Mouse (Mus musculus) brain, adult 2 months (tissue): ENCODE measurements at regions not wholly inside any gene's neighbourhood (a gene's known extent, or its start where the extent isn't known, plus 50 kb on each side); places are given as distances from the start of the nearest gene placed in this dataset.
A peak's percentile ranks its signal among the peaks of the same experiment; 100 is the strongest.

ENCODE experiments used
- DNase-seq: peaks from one replicate; pipeline ENCODE4 v3.0.0; 2011; ENCODE audit warnings: low read depth, low spot score

DNA sequence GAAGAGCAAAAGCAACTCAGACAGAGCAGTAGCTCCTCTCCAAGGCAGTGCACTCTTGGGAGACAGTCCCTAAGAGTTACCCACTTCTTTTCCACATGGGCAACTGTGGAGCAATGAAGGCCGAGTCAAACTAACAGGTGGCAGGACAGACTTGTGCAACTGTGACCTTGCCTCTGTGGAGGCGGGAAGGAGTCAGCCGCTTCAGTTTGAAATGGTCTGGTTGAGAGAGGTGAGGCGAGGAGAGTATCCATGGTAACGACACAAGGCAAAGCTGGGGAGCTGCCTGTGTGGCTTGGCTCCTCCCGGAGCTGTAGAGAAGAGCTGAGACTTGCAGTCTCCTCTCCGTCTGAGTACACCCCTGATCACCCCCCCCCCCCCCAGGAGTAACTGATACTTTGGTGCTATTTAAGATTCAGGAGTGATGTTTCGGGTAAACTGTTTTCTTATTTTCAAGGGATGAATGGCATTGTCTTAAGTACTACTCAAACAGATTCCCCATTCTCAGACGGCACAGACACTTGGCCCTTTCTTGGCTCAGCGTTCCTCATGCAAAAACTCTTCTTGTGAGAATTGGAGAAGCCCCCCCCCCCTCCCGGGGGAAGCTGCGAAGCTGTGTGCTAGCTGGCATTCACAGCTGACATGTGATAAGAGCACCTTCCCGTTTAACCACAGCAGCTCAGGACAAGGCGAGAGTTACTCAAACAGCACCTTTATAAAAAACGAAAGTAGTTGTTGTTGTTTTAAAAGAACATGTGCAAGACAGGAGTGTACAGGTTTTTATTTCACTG, 54.9 kb upstream of the Chst1 start:
- peak; percentile 75 for DNase-seq

DNA sequence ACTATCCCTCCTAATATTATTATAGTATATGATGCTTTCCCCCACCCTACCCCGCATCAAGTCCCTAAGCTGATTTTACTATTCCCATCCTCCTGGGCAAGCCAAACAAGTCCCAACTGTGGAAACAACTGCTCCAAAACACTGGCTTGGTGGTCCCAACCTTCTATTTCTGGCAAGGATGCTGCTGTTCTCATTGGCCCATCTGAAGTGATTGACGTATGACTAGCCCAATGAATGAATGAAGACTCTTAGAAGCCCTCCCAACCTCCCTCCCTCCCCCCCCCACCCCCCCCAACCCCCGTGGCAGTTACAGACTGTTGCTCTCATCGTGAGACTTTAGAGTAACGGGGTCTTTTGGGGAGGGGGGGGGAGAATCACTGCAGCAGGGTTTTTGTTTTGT, 58.7 kb upstream of the Chst1 start:
- DNase-seq = no peak

DNA sequence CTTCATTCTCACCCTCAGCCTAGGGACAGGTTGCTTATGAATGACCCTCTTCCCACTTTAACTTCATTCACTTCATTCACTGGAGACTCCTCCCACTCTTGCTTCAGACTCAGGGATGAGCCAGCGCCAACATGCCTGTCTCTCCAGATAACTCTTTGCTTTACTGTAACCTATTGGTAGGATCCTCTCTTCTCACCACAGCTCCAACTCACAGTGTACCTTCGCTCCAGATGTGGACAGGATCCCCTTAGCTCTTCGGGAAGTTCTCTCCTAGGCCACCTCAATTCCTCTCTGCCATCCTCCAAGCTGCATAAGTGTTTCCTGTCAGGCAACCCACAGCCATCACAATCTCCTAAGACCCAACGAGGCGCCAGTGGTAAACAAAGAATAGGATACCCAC, 67.5 kb upstream of the Chst1 start:
- DNase-seq = no peak

DNA sequence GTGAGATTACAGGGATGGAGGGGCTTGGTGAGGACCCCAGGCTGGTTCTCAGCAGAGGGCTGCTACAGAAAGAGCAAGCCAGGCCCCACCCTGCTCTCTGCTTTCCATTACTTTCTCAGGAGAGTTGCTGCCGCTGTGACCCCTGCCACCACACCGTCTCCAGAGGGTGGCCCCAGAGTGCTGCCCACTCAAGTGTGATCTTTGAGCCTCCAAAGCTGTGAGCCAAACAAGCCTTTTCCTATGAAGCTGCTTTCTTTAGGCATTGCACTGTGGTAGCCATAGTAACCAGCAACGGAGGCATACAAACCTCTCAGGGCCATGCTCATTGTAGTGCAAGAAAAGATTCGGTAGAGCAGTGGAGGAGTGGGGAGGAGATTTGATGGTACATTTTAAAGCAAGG, 68.8 kb upstream of the Chst1 start:
- DNase-seq = peak; percentile 80

DNA sequence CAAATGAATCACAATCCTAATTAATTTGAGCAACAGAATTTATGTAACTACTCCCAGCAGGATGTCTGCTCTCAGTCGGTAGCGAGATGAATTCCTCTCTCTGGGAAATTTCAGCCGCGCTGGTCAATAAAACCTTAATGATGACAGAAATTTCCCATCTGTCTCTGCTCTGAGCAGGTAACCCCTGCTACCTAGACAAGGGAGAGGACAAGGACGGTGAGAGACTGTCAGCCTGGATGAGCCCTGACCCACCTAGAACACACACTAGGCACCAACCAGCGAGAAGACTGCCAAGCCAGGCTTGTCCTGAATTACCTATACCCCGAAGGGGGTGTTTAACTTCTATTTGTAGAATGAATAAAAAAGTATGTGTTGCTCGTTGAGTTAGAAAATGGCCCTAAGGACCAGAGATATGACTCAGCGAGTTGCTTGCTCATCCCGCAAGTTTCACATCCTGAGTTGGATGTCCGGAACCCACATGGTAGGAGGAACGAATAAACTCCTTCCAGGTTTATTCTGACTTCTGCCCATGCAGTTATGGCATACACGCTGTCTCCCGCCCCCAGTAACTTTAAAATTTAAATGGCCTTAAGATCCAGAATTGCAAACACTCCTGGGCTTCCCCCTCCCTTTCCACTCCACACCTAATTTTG, 69.5 kb upstream of the Slc35c1 start:
- DNase-seq = peak; percentile 86

DNA sequence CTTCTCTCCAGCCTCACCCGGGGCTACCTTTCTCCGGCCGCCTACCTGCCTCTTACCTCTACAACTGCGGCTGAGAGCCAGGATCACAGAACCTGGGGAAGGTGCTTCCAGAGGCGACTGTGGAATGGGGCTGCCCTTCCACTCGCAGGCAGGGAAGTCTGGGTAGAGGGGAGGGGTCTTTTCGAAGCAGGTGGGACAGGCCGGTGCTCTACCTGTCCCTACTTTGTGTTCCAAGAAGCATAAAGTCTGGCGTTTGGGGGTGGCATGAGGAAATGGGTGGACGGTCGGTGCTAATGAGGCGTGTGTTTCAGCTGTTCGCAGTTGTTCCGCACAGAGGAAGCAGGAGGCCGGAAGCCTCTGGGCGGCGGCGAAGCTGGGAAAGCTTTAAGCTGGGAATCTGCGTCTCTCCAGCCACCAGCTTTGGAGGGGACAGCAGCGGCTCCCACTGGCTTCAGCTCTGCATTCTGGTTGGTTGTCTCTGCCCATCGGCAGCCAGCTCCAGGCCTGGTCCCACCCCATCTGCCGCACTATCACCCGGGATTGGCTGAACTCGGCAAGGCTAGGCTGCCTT, 68.8 kb upstream of the Slc35c1 start:
- DNase-seq = peak; percentile 98

DNA sequence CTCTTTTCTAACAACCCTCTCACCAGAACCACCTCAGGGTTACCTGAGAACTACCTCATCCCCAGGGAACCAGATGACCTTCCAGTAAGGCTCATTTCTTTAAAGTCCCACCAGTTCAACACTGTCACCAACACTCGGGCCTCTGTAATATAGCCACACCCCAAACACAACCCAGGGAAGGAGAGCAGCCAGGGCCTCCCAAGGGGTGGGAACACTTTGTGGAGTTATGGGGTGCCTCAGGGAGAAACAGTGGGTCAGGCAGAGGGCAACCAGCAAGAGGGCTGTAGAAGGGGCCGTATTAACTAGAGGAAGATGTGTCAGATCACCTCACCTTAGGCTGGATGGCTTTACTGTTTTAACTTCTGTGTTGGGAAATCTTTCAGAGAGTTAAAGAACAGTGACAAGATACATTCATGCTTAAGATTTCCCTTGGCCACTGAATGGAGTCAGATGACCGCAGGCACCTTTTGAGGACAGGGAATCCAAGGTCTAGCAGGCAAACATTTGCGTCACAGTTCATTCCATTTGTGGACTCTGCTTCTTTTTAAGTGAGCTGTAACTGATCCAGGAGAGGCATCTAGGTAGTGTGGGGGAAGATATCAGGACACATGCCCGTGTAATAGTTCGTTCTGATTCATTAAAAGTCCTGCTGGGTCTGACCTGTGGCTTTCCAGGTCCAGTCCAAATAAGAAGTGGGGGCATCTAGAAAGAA, 67.9 kb upstream of the Slc35c1 start:
- DNase-seq = peak; percentile 25

DNA sequence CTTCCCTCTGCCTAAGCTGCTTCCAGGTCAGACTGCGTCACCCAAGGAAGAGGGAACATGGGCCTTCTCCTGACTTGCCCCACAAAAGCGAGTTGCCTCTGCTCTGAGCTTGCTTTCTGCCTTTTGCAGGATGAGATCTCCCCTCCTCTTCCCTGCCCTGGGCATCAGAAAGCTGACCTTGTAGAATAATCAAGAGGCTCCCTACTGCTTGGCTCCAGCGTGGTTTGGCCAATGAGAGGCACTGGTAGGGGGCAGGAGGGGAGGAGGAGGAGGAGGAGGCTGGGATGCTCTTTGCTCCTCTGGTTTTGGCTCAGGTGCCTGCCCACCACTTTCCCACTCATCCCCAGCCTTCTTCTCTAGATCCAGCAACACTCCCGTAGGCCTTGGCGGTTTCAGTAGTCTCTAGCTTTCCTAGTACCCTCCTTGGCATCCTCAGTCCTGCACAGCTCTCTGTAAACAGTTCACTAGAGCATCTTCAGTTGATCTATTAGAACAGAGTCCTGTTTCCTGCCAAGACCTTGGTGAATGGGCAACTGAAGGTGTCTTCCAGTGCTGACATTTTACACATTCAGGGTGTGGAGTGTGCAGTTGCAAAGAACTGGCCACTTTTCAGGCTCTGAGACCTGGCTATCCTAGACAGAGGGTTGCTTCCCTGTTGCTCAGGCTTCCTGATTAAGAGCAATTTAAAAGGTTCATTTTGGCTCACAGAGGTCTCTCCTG, 66.5 kb upstream of the Slc35c1 start:
- no peak for DNase-seq

DNA sequence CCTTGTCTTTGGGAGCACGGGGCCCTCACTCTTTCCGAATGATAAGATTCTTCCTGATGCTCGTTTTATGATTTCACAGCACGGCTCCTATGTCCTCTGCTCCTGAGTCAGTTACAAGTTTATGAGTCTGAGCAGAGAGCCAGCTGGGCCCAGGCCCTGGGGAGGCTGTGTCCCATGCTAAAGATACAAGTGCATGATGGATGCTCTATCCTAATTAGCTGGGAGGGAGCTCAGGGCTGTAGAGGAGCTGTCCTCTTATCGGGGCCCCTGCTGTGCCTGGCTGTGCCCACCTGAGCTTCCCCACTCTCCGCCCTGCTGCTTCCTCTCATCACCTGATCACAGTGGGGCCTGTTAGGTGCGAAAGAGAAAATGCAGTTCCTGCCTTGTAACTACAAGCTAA, 65.3 kb upstream of the Slc35c1 start:
- DNase-seq = no peak

DNA sequence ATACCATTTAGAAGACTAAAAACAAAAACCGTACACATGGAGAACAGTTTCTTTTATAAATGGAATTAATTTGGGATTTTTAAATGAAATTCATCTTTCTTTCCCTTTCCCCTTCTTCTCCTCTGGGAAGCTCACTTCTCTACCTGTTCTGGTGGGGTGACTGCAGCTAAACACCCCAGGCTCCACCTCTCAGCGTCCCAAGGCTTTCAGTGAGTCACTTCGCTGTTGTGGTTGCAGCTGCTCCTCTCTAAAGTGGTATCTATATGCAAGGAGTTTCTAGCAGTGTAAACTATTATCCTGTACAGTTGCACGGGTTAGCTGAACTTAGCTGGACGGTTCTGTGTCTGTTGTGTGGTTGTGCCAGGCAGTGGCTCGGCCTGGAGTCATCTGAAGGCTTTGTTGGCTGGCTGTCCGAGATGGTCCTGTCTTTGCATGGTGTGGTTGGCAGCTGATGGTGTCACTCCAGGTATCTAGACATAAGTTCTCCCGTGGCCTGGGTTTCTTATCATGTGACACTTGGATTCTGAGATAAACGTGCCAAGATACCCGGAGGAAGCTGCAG, 64.8 kb upstream of the Slc35c1 start:
- DNase-seq = no peak

DNA sequence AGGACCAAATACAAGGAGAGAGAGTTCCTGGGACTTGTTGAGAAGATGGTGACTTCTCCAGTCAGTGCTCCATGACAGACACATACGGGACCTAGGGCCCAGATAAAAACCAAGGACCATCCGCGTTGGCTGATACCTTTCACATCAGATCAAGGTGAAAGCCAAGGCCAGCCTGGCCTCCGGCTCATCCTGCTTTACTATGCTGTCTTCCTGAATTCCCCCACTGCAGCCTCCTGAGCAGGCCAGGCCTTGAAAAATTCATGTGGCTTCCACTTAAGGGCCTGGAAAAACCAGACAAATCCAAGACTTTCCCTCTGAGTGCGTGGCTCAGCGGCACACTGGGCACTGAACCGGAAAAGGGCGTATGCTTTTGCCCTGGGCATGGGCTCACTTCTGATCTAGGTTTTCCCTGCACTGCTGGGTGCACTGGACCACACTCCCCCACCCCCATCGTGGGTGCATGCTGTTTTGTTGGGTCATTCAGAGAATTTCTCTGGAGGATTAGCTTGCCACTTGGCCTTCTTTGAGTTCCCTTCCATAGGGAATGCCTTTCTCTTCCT, 64.1 kb upstream of the Slc35c1 start:
- DNase-seq = no peak

DNA sequence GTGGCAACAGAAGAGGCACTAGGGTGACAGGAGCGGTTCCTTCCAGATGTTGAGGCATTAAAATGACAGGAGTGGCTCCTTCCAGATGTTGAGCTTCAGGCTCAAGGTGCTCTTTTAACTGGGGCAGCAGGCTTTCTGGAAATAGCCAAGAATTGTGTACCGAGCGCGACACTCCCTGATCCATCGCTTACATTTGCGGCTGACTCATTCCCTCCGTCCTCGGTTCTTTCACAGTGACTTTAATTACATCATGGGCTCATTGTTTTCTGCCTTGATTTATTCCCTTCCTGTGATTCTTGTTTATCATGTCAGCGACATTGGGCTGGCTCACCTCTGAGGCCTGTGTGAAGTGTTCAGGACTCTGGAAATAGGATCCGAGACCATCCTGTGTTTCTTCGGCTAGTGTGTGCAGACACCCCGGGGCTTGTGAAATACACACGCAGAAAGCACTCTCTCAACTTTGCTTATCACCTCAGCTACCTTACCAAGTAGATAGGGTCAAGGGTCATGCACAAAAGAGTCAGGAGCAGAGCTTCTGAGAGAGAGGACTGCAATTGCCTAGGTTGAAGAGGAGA, 63.1 kb upstream of the Slc35c1 start:
- DNase-seq = peak; percentile 53

DNA sequence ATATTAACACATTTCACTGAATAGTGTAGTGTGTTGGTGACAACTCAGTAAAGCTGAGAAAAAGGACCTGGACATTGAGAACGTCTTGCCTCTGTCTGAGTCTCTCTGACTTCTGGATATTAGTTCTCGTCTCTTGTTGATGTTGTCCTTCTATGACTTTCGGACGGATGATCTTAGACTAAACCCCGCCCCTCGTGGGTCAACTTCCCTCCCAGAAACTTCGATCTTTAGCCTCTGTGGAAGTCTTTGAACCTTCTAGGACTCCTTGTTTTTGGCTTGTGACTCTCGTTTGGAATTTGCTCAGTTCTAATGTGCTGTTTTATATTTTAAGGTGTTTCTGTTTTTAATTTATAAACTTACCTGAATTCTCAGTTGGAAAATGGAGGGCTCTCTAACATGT, 61.2 kb upstream of the Slc35c1 start:
- no peak for DNase-seq

DNA sequence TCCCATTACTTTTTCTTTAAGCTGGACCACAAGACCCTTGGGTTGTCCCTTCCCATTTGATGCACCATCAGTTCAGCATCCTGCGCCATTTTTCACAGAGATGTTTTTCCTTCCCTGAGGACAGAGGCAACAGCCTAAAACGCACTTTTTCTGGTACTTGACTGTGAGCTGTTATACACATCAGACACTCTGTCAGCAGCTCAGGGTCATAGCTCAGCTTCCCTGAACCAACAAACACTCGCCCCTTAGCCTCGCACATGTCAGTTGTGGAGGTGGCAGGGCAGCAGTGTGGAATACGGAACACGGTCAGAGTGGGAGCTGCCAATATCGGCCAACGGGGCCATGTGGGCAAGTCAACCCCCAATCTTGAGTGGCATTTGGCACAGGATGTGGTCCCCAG, 59.1 kb upstream of the Slc35c1 start:
- no peak for DNase-seq

DNA sequence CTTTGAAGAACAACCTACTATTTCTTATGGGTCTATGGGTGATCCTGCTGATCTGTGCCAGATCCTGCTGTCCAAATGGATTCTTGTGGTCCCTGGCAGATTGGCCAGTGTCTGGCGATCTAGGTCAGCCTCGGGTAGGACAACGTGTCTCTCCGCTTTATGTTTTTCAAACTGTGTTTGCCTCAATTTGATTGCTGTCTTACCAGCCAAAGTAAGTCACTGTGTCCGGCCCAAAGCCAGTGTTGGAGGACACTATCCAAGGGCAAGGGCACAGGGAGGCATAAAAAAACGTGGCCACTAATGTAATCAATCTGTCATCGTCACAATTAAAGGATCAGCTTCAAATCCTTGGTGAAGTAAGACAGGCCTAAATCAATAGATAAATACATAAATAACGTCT, 58.6 kb upstream of the Slc35c1 start:
- no peak for DNase-seq

DNA sequence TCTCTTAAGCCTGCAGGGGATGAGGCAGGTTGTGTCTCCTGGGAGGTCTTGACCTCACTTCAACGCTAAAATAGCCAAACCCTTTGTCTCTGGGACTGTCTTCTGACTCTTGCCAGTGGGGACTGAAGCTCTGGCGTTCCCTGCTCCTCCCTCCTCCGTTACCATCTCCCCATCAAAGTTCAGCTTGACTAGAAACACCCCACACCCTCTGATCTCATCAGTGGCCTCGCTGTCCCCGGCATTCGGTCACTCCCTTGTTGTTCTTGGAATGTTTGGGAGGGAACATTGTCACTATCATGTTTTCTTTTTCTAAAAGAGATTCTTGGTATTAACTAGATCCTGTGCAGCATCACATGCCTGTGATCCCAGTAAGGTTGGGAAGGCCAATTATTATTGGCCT, 54.6 kb upstream of the Slc35c1 start:
- no peak for DNase-seq

DNA sequence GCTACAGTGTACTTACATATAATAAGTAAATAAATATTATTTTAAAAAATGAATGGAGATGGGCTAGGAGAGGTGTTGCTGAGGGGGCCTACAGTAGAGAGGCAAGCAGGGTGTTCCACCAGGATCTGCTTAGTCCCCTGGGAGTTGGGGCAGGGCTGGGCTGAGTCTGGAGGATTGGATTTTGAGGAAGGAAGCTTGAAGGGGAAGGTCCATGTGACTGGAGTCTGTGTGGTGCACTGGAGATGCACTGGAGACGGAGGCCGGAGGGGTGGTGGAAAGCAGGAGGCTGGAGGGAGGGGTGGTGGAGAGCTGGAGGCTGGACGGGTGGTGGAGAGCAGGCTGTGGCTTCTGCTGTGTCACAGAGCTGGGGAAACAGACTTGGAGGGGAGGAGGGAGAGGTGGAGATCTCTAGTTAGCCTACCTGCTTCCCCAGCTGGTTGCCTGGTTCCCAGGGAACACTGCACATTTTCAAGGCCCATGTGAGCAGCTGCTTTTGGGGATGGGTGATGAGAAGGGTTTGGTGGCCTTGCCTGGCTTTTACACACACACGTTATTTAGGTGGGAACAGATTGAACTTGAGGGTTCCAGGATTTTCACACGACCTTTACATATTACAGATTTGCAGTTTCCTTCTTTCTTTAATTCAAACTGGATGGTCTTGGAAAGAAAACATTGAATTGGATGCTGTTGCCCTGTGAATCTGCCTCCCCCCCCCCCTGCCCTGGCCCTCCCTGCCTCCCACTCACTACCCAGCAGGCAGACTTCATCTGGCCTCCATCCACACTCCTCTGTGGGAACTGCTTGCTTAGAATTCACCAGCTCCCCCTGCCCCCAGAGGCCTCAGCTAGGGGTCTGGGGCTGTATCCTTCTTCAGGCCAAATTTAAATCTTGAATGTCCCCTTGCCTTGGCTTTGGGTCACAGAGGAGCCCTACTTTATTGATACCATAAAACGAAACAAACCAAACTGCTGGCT, 51.7 kb upstream of the Slc35c1 start:
- DNase-seq = peak; percentile 64
